Mouse (Mus musculus) intestine, embryonic 15.5 days (tissue): ENCODE measurements around the gene Ifit3. TPM values are rescaled to one million over a fixed set of nuclear protein-coding genes. Genes with fewer than 3 reads are reported as not detected.
A peak's percentile ranks its signal among the peaks of the same experiment; 100 is the strongest.
"Not testable (repeated sequence)": the region's sequence is repeated elsewhere in the genome, so short reads cannot be mapped to it uniquely, and the experiment has no call there.

Source experiments
- ATAC-seq: fragments of 200-750 bp; cut with Nextera tagmentation; 2 replicates; pipeline ENCODE4 v1.8.0; 2017; ENCODE audit warnings: moderate TSS enrichment, moderate library complexity
- H3K27ac ChIP-seq: fragments of 300-500 bp; sonication (generic); 2 replicates; pipeline ENCODE4 v1.5.1; 2015; ENCODE audit warnings: mild to moderate bottlenecking, inconsistent platforms
- H3K27me3 ChIP-seq: fragments of 300-500 bp; sonication (generic); replicated peaks from 2 replicates; pipeline ENCODE4 v1.6.1; 2015; ENCODE audit warnings: inconsistent platforms
- H3K36me3 ChIP-seq: fragments of 300-500 bp; sonication (generic); 2 replicates; pipeline ENCODE4 v1.6.1; 2015; ENCODE audit warnings: inconsistent platforms
- H3K4me1 ChIP-seq: fragments of 300-500 bp; sonication (generic); replicated peaks from 2 replicates; pipeline ENCODE4 v1.6.1; 2015; ENCODE audit warnings: inconsistent platforms
- H3K4me2 ChIP-seq: fragments of 300-500 bp; sonication (generic); replicated peaks from 2 replicates; pipeline ENCODE4 v1.6.1; 2015; ENCODE audit warnings: mild to moderate bottlenecking, inconsistent platforms
- H3K4me3 ChIP-seq: fragments of 300-500 bp; sonication (generic); replicated peaks from 2 replicates; pipeline ENCODE4 v1.5.1; 2015; ENCODE audit warnings: inconsistent platforms
- H3K9ac ChIP-seq: fragments of 300-500 bp; sonication (generic); 2 replicates; pipeline ENCODE4 v1.6.1; 2015; ENCODE audit warnings: inconsistent platforms
- H3K9me3 ChIP-seq: fragments of 300-500 bp; sonication (generic); 2 replicates; pipeline ENCODE4 v1.6.1; 2016; ENCODE audit warnings: inconsistent platforms
- WGBS: fragments of 180-500 bp; shearing (Covaris S2); methylation state at CpG from one replicate; pipeline ENCODE4 v1.1.7; 2015; 5-methylcytosine and 5-hydroxymethylcytosine counted together
- polyA plus RNA-seq: library from polyadenylated mRNA; unstranded; fragments of >200 nt; fragmentation: Nextera tagmentation; extraction: Ambion mirVana; gene quantifications from 2 replicates; pipeline ENCODE4 v1.2.1, GENCODE M21; 2015

Gene Ifit3
- polyA plus RNA-seq, 1 experiment from 2014 or later = 1.5 TPM

DNA sequence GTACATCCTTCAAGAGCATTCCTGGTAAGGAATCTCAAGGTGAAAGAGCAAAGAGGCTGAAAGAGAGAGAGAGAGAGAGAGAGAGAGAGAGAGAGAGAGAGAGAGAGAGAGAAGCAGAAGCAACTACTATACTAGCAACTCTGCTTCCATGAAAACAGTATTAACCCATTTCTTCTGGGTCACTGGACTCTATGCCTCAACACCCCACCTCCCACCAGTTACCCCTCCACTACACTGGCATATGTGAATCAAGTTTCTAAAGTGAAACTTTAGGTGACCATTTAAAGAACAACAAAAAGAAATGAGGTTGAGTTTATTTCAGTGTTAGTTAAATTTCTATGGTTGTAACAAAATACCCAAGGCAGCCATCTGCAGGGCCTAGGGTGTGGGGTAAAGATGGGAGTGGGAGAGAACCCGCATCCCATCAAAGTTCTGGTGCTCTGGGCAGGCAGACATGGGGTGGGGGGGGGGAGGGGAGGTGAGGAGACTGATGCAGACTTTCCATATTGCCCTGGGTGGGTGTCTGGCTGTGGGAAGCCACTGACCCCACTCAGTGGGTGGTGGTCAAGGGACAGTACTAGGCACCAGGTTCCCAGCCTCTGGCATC is 17.1 kb upstream of the Ifit3 start:
- no peak for ATAC-seq
- H3K4me2 ChIP-seq = no peak overlapping the region
- 94% methylated on average over 1 of the region's 1 CpGs for WGBS

DNA sequence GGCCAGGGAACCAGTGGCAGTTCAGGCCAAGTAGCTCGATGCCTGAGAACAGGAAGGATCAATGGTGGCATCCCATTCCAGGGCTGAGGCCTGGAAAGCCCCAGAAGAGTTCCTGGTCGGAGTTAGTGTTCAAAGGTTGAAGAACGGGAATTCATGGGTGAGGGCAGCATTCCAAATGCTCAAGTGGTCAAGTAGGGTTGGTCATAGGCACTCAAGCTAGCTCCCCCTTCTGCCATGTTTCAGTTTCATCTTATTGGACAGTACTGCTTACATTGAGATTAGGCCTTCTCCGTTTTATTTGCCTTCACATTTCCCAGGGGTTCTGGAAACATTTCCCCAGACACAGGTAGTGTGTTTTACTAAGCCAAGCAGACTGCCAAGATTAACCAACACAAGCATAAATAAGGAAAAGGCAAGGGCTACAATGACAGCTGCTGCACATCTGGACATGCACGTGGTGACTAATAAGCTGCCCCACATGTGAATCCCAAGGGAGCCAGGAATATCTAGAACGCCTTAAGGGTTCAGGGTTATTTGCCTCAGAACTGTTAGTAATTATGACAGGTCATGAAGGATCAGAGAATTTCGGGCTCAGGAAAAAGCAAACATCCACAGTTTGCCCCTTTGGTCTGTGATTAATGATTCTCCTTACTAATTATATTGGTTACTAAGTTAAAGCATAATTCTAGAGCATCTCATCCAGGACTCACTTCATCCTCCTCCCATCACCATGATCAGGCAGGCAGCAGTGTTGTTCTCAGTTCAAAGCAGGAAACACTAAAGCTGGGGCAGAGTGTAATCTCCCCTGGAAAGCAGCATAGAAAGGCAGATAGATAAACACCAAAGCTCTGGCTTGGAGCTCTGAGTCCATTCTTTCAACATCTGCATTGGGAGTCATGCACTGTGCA is 14.1 kb upstream of the Ifit3 start:
- ATAC-seq = no peak
- Histone ChIP-seq H3K4me1 (no peaks in the 10 kb centered on the region), H3K27me3 (no peaks in the 10 kb centered on the region), H3K9me3 (no peaks in the 10 kb centered on the region), H3K4me2 (no peak overlapping the region), H3K9ac (no peak overlapping the region), H3K27ac (no peak overlapping the region), H3K36me3 (no peaks in the 10 kb centered on the region), H3K4me3 (no peak overlapping the region)
- WGBS = 50% methylated on average over 7 of the region's 7 CpGs

More for the DNA sequence above, 17.1 kb upstream of the Ifit3 start:
- Histone ChIP-seq H3K4me1 (no peaks in the 10 kb centered on the region), H3K27me3 (no peaks in the 10 kb centered on the region), H3K4me3 (no peak overlapping the region), H3K9ac (no peak overlapping the region), H3K36me3 (no peaks in the 10 kb centered on the region), H3K9me3 (no peaks in the 10 kb centered on the region), H3K27ac (no peak overlapping the region)

DNA sequence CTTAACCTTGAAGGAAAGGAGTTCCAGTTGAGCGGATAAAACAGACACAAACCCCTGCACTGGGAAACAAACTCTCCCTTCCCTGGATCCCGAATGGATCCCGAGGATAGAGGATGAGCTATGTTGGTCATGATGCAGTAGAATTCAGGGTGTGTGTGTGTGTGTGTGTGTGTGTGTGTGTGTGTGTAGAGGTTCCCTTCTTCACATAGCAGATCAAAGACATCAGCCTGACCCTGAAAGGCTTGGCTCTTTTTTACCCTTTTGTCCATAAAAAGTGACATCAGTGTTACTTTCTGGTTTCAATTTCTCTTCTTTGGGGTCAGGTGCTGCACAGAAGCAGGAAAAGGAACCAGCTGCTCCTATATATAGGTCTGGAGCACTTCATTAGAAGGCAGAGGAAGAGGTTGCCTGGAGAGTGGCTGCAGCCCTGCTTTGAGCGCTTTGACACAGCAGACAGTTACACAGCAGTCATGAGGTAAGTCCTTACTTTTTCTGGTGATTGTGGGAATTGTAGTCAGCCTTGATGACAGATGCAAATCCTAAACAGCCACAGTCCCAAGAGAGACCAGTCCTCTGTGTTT is 13.3 kb upstream of the Ifit3 start:
- Histone ChIP-seq H3K4me2 (no peak overlapping the region), H3K9ac (no peak overlapping the region), H3K27ac (no peak overlapping the region), H3K9me3 (no peaks in the 10 kb centered on the region), H3K4me3 (no peak overlapping the region), H3K4me1 (no peaks in the 10 kb centered on the region), H3K36me3 (no peaks in the 10 kb centered on the region), H3K27me3 (no peaks in the 10 kb centered on the region)
- 61% methylated on average over 4 of the region's 4 CpGs for WGBS
- no peak for ATAC-seq

DNA sequence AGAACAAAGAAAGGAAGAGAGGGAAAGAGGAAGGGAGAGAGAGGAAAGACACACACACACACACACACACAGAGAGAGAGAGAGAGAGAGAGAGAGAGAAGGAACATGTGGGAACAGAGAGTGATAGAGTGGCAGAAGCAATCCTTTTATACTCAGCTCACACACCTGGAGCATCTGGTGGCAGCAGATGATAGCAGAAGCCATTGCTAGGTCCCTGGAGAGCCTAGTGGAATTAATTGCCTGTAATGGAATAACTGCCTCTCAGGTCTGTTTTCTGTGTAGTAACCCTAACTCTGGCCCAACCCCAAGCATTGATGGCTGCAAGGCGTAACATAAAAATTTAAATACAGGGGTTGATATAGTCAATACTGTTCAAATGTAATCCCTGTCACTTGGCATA is 12.3 kb upstream of the Ifit3 start:
- ATAC-seq = no peak
- no peaks in the 10 kb centered on the region for H3K9me3 ChIP-seq
- H3K36me3 ChIP-seq = no peaks in the 10 kb centered on the region
- no peak overlapping the region for H3K27ac ChIP-seq
- H3K27me3 ChIP-seq = no peaks in the 10 kb centered on the region
- WGBS = 88% methylated on average over 1 of the region's 1 CpGs
- H3K4me1 ChIP-seq = no peaks in the 10 kb centered on the region
- no peak overlapping the region for H3K4me3 ChIP-seq
- no peak overlapping the region for H3K4me2 ChIP-seq
- H3K9ac ChIP-seq = no peak overlapping the region

DNA sequence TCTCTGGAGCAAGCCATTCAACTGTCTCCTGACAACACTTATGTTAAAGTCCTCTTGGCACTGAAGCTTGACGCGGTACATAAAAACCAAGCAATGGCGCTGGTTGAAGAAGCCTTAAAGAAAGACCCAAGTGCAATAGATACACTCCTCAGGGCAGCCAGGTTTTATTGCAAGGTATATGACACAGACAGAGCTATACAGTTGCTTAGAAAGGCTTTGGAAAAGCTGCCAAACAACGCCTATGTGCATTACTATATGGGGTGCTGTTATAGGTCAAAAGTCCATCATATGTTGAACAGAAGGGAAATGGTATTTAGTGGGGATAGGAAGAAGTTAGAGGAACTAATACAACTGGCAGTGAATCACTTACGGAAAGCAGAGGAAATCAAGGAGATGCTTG is 9.7 kb upstream of the Ifit3 start:
- H3K27me3 ChIP-seq = no peaks in the 10 kb centered on the region
- no peak overlapping the region for H3K9ac ChIP-seq
- no peaks in the 10 kb centered on the region for H3K36me3 ChIP-seq
- H3K4me3 ChIP-seq = no peak overlapping the region
- no peaks in the 10 kb centered on the region for H3K4me1 ChIP-seq
- no peak overlapping the region for H3K4me2 ChIP-seq
- H3K9me3 ChIP-seq = no peaks in the 10 kb centered on the region
- no peak for ATAC-seq
- H3K27ac ChIP-seq = no peak overlapping the region
- WGBS = 89% methylated on average over 5 of the region's 5 CpGs

DNA sequence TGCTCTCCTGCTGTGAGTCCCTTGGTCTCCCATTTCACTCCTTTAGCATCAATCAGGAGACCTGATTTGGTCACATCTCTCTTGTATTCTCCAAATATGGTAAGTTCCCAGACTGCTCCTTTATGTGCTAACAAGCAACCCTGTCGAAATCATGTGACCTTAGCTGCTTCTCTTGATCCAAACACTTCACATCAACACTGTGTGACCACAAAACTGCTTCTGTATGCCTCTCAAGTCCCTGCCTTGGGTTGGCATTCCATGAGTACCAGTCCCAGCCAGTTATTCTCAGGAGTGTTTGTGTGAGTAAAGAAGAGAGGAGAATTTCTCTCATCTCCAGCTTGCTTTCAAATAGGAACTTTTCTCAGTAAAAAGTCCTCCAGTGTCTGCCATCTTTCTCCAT is 6.2 kb upstream of the Ifit3 start:
- H3K4me3 ChIP-seq = no peak overlapping the region
- no peak for ATAC-seq
- 79% methylated on average over 1 of the region's 1 CpGs for WGBS

DNA sequence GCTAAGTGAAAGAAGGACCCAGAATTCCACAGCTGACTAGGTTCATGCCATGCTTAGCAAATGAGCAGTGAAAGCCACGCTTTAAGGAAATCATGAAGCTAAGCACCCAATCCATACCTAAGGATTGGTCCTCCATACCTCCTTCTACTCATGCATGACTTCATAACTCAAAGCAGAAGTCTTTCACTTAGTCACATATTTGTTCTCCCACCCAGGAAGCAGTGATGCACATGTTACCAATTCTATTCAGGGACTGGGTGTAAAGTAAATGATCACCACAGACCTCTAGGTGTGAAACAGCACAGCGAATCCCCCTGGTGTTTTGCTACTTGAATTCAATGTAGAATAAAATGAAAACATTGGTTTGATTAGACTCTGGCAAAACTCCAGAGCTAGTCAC is 635 bp upstream of the Ifit3 start:
- H3K4me1 ChIP-seq, ATAC-seq, H3K27me3 ChIP-seq, H3K4me2 ChIP-seq, H3K27ac ChIP-seq, H3K4me3 ChIP-seq, H3K9ac ChIP-seq, H3K36me3 ChIP-seq, H3K9me3 ChIP-seq: not testable (repeated sequence)
- 85% methylated on average over 2 of the region's 2 CpGs for WGBS

More for the DNA sequence above, 6.2 kb upstream of the Ifit3 start:
- no peak overlapping the region for H3K4me2 ChIP-seq
- no peak overlapping the region for H3K27ac ChIP-seq
- no peak overlapping the region for H3K9ac ChIP-seq
- H3K27me3 ChIP-seq = no peaks in the 10 kb centered on the region
- no peaks in the 10 kb centered on the region for H3K36me3 ChIP-seq
- no peaks in the 10 kb centered on the region for H3K9me3 ChIP-seq
- no peaks in the 10 kb centered on the region for H3K4me1 ChIP-seq

DNA sequence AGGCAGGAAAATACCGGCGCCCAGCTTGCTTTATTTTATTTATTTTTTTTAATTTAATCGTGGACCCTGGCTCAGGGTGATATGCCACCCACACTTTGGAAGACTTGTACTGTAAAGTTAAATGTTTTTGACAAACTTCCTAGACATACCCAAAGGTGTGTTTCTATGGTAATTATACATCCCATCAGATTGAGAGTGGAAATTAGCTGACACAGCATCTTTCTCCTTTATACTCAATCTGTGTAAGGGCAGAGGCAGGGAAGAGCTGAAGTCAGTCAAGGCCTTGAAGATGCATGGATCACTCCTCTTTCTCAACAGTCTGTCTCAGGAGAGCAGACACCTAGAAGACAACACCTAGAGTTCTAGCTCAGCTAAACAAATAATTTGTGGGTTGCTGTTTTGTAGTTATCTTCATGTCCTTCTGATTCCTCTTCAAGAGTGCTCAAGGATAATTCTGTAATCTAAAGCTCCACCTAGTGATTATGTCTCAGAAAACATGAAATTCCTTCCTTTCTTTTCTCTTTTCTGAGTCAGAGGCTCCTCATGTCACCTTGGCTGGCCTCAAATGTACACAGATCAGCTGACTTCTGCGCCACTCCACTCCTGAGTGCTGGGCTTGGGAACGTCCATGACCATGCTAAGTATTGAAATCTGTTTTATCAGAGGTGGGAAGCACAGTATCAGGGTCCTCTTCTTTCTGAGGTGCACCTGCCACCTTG is 2.6 kb downstream of the Ifit3 start:
- H3K4me3 ChIP-seq, H3K36me3 ChIP-seq, H3K27me3 ChIP-seq, H3K27ac ChIP-seq, H3K9ac ChIP-seq, H3K4me1 ChIP-seq, H3K4me2 ChIP-seq, H3K9me3 ChIP-seq: not testable (repeated sequence)
- ATAC-seq = 0 out of 2 replicates have a peak, but pooled peaks have one; percentile 50
- 68% methylated on average over 5 of the region's 5 CpGs for WGBS

DNA sequence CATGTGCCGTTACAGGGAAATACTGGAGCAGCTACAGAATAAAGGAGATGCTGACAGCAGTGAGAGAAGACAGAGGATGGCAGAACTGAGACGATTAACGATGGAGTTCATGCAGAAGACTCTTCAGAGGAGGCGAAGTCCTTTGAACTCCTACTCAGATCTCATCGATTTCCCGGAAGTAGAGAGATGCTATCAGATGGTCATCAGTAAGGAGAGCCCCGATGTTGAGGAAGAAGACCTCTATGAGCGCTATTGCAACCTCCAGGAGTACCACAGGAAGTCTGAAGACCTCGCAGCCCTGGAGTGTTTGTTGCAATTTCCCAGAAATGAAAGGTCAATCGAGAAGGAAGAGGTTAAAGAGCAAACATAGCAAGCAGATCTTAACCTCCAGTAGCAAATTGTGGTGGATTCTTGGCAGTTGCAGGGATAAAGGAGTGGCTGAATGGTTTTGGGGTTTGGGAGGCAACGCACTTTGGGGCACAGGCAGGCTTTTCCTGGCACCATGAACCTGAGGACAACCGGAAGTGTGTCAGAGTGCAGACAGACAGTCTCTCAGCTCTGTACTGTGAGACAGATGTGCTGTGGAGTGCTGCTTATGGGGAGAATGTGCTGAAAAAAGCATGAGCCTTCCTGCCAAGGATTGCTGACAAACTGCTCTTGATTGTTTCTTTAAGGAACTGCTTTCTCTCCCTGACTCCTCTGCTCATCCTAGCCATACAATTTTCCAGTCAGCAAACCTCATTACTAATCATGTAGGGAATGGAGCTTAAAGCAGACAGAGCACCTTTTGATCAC is 4.8 kb downstream of the Ifit3 start:
- not testable (repeated sequence) for H3K27me3 ChIP-seq, H3K36me3 ChIP-seq, H3K4me3 ChIP-seq, H3K27ac ChIP-seq, H3K9ac ChIP-seq, H3K9me3 ChIP-seq, H3K4me1 ChIP-seq, H3K4me2 ChIP-seq, ATAC-seq
- 71% methylated on average over 7 of the region's 12 CpGs for WGBS

DNA sequence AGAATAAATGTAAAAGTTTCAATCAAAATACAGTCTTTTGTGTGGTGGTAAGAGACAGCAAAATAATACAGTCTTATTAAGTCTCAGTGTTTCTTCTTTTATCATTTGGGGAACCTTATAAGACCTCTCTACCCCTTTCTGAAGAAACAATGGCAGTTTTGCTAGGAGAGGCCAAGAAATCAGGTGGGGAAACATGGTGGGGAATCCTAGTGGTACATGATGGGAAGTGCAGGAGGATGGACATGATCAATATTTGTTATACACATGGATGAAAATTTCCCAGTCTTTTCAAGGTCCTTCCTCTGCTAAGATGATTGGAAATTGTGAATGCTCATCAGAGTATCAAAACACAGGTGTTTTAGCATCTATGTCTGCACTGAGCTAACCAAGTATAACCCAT is 5.6 kb downstream of the Ifit3 start:
- Histone ChIP-seq H3K27me3 (no peaks in the 10 kb centered on the region), H3K4me1 (no peaks in the 10 kb centered on the region), H3K9me3 (no peaks in the 10 kb centered on the region), H3K36me3 (no peaks in the 10 kb centered on the region), H3K9ac (no peak overlapping the region), H3K4me2 (no peak overlapping the region), H3K27ac (no peak overlapping the region), H3K4me3 (no peak overlapping the region)
- no peak for ATAC-seq

DNA sequence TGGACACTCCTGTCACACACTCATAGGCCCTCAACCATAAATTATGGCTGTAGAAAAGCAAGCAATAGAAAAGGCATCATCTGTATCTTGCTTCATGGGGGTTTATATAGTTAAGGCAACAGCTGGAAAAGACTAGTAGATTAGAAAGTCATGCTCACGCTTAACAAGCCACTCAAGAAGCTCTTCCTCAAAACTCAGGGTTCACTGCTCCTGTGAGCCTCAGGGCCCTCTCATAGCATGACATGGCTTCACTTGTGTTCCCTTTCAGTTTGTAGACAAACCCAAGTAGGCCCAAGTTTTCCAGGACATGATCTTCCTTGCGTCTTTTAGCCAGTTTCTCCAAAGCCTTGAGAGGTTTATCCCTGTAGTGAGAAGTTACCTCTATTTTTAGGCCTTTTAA is 10.1 kb downstream of the Ifit3 start:
- Histone ChIP-seq H3K4me1 (0 out of 2 replicates have a peak, but pooled peaks cover 2% of the 10 kb centered on the region), H3K9me3 (no peaks in the 10 kb centered on the region), H3K9ac (no peak overlapping the region), H3K27ac (no peak overlapping the region), H3K36me3 (no peaks in the 10 kb centered on the region), H3K27me3 (no peaks in the 10 kb centered on the region), H3K4me3 (no peak overlapping the region), H3K4me2 (no peak overlapping the region)
- no peak for ATAC-seq
- WGBS = 91% methylated on average over 2 of the region's 2 CpGs

DNA sequence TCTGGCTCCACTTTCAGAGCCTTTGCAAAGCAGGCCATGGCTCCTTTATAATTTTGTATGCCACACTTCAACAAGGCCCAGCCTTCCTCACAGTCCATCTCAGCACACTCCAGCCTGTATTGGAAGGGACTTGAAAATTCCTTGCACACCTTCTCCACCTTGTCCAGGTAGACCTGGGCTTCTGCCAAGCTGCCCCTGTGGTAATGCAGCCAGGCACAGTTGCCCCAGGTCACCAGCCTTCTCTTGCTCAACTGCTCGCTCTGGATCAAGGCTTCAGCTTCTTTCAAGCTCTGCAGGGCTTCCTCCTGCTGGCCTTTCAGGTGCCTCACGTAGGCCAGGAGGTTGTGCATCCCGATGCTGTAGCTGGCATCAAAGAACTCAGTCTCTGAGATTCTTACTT is 11.2 kb downstream of the Ifit3 start:
- not testable (repeated sequence) for H3K9ac ChIP-seq, H3K27me3 ChIP-seq, ATAC-seq, H3K9me3 ChIP-seq, H3K27ac ChIP-seq, H3K4me1 ChIP-seq, H3K36me3 ChIP-seq, H3K4me3 ChIP-seq, H3K4me2 ChIP-seq
- 84% methylated on average over 3 of the region's 3 CpGs for WGBS
